Mouse (Mus musculus): ENCODE measurements at regions not wholly inside any gene's neighbourhood (a gene's known extent, or its start where the extent isn't known, plus 50 kb on each side); places are given as distances from the start of the nearest gene placed in this dataset.
A peak's percentile ranks its signal among the peaks of the same experiment; 100 is the strongest.
"Not testable (repeated sequence)": the region's sequence is repeated elsewhere in the genome, so short reads cannot be mapped to it uniquely, and the experiment has no call there.

GRCm38 (mm10) chr19:19347017-19347416 lies 236.0 kb upstream of the Rorb start:
- no peaks in the 10 kb centered on the region for H3K36me3 ChIP-seq
- no peak for ATAC-seq (ENCODE audit: insufficient number of reproducible peaks, low FRiP score)
- no peak overlapping the region for H3K4me3 ChIP-seq
- no peak overlapping the region for H3K9ac ChIP-seq
- H3K27me3 ChIP-seq (replicated peaks), result no peaks in the 10 kb centered on the region
- WGBS, result 41% methylated on average over 2 of the region's 2 CpGs
- H3K4me1 ChIP-seq (replicated peaks), result no peaks in the 10 kb centered on the region
- no peak overlapping the region for H3K27ac ChIP-seq (ENCODE audit: poor library complexity, severe bottlenecking)
- no peak overlapping the region for H3K4me2 ChIP-seq
- no peaks in the 10 kb centered on the region for H3K9me3 ChIP-seq (replicated peaks)

DNA sequence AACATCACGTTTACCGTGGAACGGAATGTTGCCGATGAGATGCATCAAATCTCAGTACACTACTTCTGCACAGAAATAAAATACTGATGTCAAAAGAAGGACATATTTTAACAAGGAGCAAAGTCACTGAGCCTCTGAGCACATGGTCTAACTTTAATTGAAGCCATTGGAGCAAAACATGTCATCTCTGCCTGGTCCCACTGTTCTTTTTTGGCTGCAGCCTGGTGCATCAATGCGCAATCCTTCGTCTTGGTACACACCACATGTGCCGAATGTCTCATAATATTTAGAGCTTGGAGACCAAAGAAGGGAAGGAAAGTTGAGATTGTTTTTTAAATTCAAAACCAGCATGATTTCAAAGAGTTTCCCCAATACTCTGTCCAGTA lies 233.4 kb upstream of the Rorb start:
- 82% methylated on average over 7 of the region's 7 CpGs for WGBS
- no peak for ATAC-seq (ENCODE audit: insufficient number of reproducible peaks, low FRiP score)
- H3K4me2 ChIP-seq, result no peak overlapping the region
- no peaks in the 10 kb centered on the region for H3K9me3 ChIP-seq (replicated peaks)
- no peaks in the 10 kb centered on the region for H3K4me1 ChIP-seq (replicated peaks)
- no peak overlapping the region for H3K4me3 ChIP-seq
- no peaks in the 10 kb centered on the region for H3K36me3 ChIP-seq
- no peak overlapping the region for H3K27ac ChIP-seq (ENCODE audit: poor library complexity, severe bottlenecking)
- no peaks in the 10 kb centered on the region for H3K27me3 ChIP-seq (replicated peaks)
- H3K9ac ChIP-seq, result no peak overlapping the region

GRCm38 (mm10) chr19:19343702-19344425 lies 232.9 kb upstream of the Rorb start:
- Histone ChIP-seq H3K36me3 (no peaks in the 10 kb centered on the region), H3K9ac (no peak overlapping the region), H3K27me3 (replicated peaks) (no peaks in the 10 kb centered on the region), H3K27ac (ENCODE audit: poor library complexity, severe bottlenecking) (no peak overlapping the region), H3K4me1 (replicated peaks) (no peaks in the 10 kb centered on the region), H3K9me3 (replicated peaks) (no peaks in the 10 kb centered on the region), H3K4me2 (no peak overlapping the region), H3K4me3 (no peak overlapping the region)
- 64% methylated on average over 10 of the region's 10 CpGs for WGBS
- ATAC-seq (ENCODE audit: insufficient number of reproducible peaks, low FRiP score), result no peak

DNA sequence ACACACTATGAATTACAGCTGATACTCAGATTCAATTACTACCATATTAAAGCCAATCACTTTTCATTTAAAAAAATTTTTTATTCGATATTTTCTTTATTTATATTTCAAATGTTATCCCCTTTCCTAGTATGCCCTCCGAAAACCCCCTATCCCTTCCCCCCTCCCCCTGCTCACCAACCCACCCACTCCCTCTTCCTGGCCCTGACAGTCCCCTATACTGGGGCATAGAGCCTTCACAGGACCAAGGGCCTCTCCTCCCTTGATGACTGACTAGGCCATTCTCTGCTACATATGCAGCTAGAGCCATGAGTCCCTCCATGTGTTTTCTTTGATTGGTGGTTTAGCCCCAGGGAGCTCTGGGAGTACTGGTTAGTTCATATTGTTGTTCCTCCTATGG lies 196.1 kb upstream of the Rorb start:
- ATAC-seq (ENCODE audit: insufficient number of reproducible peaks, low FRiP score), result not testable (repeated sequence)
- 82% methylated on average over 2 of the region's 2 CpGs for WGBS

GRCm38 (mm10) chr19:19306476-19307131 lies 195.6 kb upstream of the Rorb start:
- Histone ChIP-seq H3K9ac (no peak overlapping the region), H3K4me2 (no peak overlapping the region), H3K4me1 (replicated peaks) (no peaks in the 10 kb centered on the region), H3K27me3 (replicated peaks) (no peaks in the 10 kb centered on the region), H3K27ac (ENCODE audit: poor library complexity, severe bottlenecking) (no peak overlapping the region), H3K9me3 (replicated peaks) (no peaks in the 10 kb centered on the region), H3K36me3 (no peaks in the 10 kb centered on the region), H3K4me3 (no peak overlapping the region)
- 81% methylated on average over 6 of the region's 6 CpGs for WGBS
- no peak for ATAC-seq (ENCODE audit: insufficient number of reproducible peaks, low FRiP score)

More for the DNA sequence above, 196.1 kb upstream of the Rorb start:
- not testable (repeated sequence) for H3K9me3 ChIP-seq (replicated peaks); H3K4me3 ChIP-seq; H3K9ac ChIP-seq; H3K4me1 ChIP-seq (replicated peaks); H3K36me3 ChIP-seq; H3K4me2 ChIP-seq; H3K27ac ChIP-seq (ENCODE audit: poor library complexity, severe bottlenecking); H3K27me3 ChIP-seq (replicated peaks)

GRCm38 (mm10) chr19:19285864-19286263 lies 174.9 kb upstream of the Rorb start:
- not testable (repeated sequence) for H3K9ac ChIP-seq; H3K27me3 ChIP-seq (replicated peaks); H3K4me1 ChIP-seq (replicated peaks); H3K9me3 ChIP-seq (replicated peaks); H3K27ac ChIP-seq (ENCODE audit: poor library complexity, severe bottlenecking); H3K36me3 ChIP-seq; ATAC-seq (ENCODE audit: insufficient number of reproducible peaks, low FRiP score); H3K4me2 ChIP-seq; H3K4me3 ChIP-seq
- WGBS, result 80% methylated on average over 3 of the region's 3 CpGs

DNA sequence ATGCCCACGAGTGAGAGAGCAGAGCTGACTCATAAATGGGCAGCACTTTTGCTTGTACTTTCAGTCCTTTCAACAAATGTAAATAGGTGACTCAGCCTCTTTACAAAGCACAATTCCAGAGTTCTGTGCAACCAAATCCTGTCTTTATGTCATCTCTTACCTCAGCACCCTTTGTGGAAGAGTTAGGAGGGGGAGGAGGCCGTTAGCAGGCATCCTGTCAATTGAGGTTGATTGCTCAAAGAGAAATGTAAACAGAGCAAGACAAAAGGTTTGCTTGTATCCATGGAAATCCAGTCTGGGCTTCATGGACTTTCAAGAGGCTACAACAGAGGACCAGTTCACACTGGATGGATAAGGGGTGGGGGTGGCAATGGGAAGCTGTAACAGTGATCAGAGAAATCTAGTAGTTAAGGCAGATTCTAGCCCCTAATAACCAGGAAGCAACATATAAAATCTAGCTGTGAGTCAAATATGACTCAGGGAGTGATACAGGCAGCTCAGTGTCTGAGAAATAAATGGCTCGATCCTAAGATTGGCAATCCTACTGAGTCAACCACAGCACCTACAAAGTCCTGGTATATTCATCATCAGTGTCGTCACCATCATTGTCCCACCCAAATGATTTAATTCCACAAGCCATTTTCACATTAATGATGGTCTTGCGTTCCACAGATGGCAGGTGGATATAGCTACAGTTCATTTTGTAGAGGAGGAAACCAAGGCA lies 136.0 kb upstream of the Rorb start:
- H3K9ac ChIP-seq, result no peak overlapping the region
- no peak overlapping the region for H3K4me2 ChIP-seq
- H3K27ac ChIP-seq (ENCODE audit: poor library complexity, severe bottlenecking), result no peak overlapping the region
- no peaks in the 10 kb centered on the region for H3K36me3 ChIP-seq
- no peaks in the 10 kb centered on the region for H3K4me1 ChIP-seq (replicated peaks)
- no peak overlapping the region for H3K4me3 ChIP-seq
- no peaks in the 10 kb centered on the region for H3K9me3 ChIP-seq (replicated peaks)
- H3K27me3 ChIP-seq (replicated peaks), result no peaks in the 10 kb centered on the region
- 67% methylated on average over 5 of the region's 5 CpGs for WGBS
- ATAC-seq (ENCODE audit: insufficient number of reproducible peaks, low FRiP score), result no peak

DNA sequence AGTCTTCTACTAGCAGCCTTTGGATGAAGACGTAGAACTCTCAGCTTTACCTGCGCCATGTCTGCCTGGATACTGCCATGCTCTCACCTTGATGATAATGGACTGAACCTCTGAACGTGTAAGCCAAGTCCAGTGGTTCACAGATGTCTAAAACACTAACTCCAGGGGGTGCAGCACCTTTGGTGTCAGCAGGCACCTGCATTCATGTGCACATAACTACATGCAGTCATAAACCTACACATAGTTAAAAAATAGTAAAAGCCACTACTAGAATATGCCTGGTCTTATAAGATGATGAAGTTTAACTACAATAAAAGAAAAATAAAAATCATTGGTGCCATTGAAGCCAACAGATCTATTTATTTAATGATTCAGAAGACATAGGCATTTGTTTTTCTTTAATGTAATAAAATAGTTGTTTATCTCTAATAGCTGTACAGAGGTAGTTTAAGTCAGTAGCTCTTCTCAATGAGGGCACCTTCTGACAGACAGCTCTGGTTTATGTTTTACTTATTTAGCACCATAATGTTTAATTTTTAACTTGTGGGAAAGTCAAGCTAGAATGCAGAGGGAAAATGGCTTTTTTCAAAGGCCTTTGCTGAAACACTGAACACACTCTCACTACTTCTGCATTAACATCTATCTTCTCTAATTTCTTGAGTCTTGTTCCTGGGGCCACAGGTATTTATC lies 118.5 kb upstream of the Rorb start:
- H3K27me3 ChIP-seq (replicated peaks), result no peaks in the 10 kb centered on the region
- no peak overlapping the region for H3K4me2 ChIP-seq
- no peak overlapping the region for H3K4me3 ChIP-seq
- H3K9ac ChIP-seq, result no peak overlapping the region
- H3K9me3 ChIP-seq (replicated peaks), result no peaks in the 10 kb centered on the region
- no peaks in the 10 kb centered on the region for H3K4me1 ChIP-seq (replicated peaks)
- 83% methylated on average over 3 of the region's 3 CpGs for WGBS
- no peak for ATAC-seq (ENCODE audit: insufficient number of reproducible peaks, low FRiP score)
- no peaks in the 10 kb centered on the region for H3K36me3 ChIP-seq
- H3K27ac ChIP-seq (ENCODE audit: poor library complexity, severe bottlenecking), result no peak overlapping the region

DNA sequence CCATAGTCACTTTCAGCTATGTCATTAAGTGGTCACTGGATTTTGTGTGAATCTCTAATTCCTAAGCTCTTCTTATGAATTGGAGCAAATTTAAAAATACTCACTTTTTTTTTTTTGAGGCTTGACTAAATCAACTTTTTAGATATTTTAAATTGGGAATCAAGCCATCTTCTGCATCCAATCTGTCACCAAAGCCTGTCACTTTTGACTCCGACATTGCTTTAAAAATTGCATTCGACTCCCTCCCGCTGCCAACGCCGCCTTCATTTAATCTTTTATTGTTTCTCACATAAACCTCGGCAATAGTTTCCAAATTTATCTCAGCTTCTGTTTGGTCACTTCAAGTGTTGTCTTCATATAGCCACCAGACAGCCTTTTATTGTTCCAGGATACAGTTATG lies 109.8 kb upstream of the Rorb start:
- WGBS, result 85% methylated on average over 6 of the region's 6 CpGs
- ATAC-seq (ENCODE audit: insufficient number of reproducible peaks, low FRiP score), result no peak
- H3K9me3 ChIP-seq (replicated peaks), result no peaks in the 10 kb centered on the region

GRCm38 (mm10) chr19:19219352-19219751 lies 108.4 kb upstream of the Rorb start:
- no peaks in the 10 kb centered on the region for H3K27me3 ChIP-seq (replicated peaks)
- ATAC-seq (ENCODE audit: insufficient number of reproducible peaks, low FRiP score), result no peak
- H3K27ac ChIP-seq (ENCODE audit: poor library complexity, severe bottlenecking), result peak overlapping the region; percentile 11; the same call in 1 of the 2 replicates

More for the DNA sequence above, 109.8 kb upstream of the Rorb start:
- Histone ChIP-seq H3K27me3 (replicated peaks) (no peaks in the 10 kb centered on the region), H3K36me3 (no peaks in the 10 kb centered on the region), H3K4me2 (no peak overlapping the region), H3K4me1 (replicated peaks) (no peaks in the 10 kb centered on the region), H3K4me3 (no peak overlapping the region), H3K27ac (ENCODE audit: poor library complexity, severe bottlenecking) (no peak overlapping the region), H3K9ac (no peak overlapping the region)

GRCm38 (mm10) chr19:19218700-19219099 lies 107.7 kb upstream of the Rorb start:
- peak; percentile 61 for ATAC-seq (ENCODE audit: insufficient number of reproducible peaks, low FRiP score)
- 35% methylated on average over 3 of the region's 3 CpGs for WGBS
- H3K9me3 ChIP-seq (replicated peaks), result no peaks in the 10 kb centered on the region
- H3K36me3 ChIP-seq, result no peaks in the 10 kb centered on the region
- no peaks in the 10 kb centered on the region for H3K27me3 ChIP-seq (replicated peaks)
- H3K4me2 ChIP-seq, result no peak overlapping the region
- H3K9ac ChIP-seq, result no peak overlapping the region
- H3K27ac ChIP-seq (ENCODE audit: poor library complexity, severe bottlenecking), result no peak overlapping the region
- H3K4me3 ChIP-seq, result no peak overlapping the region
- H3K4me1 ChIP-seq (replicated peaks), result no peaks in the 10 kb centered on the region

More at GRCm38 (mm10) chr19:19219352-19219751, 108.4 kb upstream of the Rorb start:
- Histone ChIP-seq H3K9me3 (replicated peaks) (no peaks in the 10 kb centered on the region), H3K36me3 (no peaks in the 10 kb centered on the region), H3K4me1 (replicated peaks) (no peaks in the 10 kb centered on the region), H3K9ac (no peak overlapping the region), H3K4me2 (no peak overlapping the region), H3K4me3 (no peak overlapping the region)
- WGBS, result 28% methylated on average over 2 of the region's 2 CpGs
